Mouse (Mus musculus): ENCODE results near the gene Lancl1.

DNA sequence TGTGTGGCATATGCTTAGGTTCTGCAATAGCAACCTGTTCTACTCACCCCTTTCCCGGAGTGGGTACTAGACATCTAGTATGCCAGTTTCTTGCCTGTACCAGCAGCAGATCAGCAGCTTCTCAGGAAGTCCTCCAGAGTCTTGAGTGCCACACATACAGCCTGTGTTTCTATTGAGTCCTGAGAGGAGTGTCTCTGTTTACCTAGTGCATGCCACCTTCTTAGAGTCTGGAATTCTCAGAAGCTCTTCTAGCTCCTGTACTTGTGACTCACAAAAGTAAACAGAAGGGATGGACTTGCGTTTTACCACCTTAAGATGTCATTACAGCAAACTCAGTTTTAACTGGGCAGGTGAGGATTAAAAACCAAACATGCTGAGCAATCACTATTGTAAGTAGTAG lies 41.9 kb downstream of the Lancl1 start:
- TF ChIP-seq CTCF (IDR thresholded peaks at IDR 0.05; ENCODE audit: control insufficient read depth, insufficient read depth, insufficient read length), result no peak
- no peak for TF ChIP-seq USF1 (IDR thresholded peaks at IDR 0.05; ENCODE audit: low read depth)
- no peak for TF ChIP-seq MAX (IDR thresholded peaks at IDR 0.05)
- TF ChIP-seq FOSL1 (IDR thresholded peaks at IDR 0.05; ENCODE audit: insufficient read depth, low read length, poor library complexity, severe bottlenecking), result no peak
- TF ChIP-seq MYOG (IDR thresholded peaks at IDR 0.05; ENCODE audit: control insufficient read depth, extremely low read depth, insufficient read length), result no peak
- no peak for TF ChIP-seq CEBPB (IDR thresholded peaks at IDR 0.05; ENCODE audit: low read depth)

Data from C2C12 (cell line).